Mouse (Mus musculus) liver, embryonic 12.5 days (tissue): ENCODE results near the gene Rala. TPM values are rescaled to one million over a fixed set of nuclear protein-coding genes. Genes with fewer than 3 reads are reported as not detected.
"Not testable (repeated sequence)": the region's sequence is repeated elsewhere in the genome, so short reads cannot be mapped to it uniquely, and the experiment has no call there.

Source experiments
- ATAC-seq: fragments of 200-750 bp; cut with Nextera tagmentation; 2 replicates; pipeline ENCODE4 v1.8.0; 2017; ENCODE audit warnings: moderate number of reproducible peaks, mild to moderate bottlenecking, moderate library complexity
- H3K27ac ChIP-seq: fragments of 300-500 bp; sonication (generic); 2 replicates; pipeline ENCODE4 v1.5.1; 2016; ENCODE audit warnings: mild to moderate bottlenecking
- H3K27me3 ChIP-seq: fragments of 300-500 bp; sonication (generic); replicated peaks from 2 replicates; pipeline ENCODE4 v1.6.1; 2016; ENCODE audit warnings: mild to moderate bottlenecking, moderate library complexity
- H3K36me3 ChIP-seq: fragments of 300-500 bp; sonication (generic); 2 replicates; pipeline ENCODE4 v1.6.1; 2016; ENCODE audit warnings: mild to moderate bottlenecking, moderate library complexity
- H3K4me1 ChIP-seq: fragments of 300-500 bp; sonication (generic); 2 replicates; pipeline ENCODE4 v1.6.1; 2016
- H3K4me2 ChIP-seq: fragments of 300-500 bp; sonication (generic); 2 replicates; pipeline ENCODE4 v1.6.1; 2016; ENCODE audit warnings: mild to moderate bottlenecking, moderate library complexity
- H3K4me3 ChIP-seq: fragments of 300-500 bp; sonication (generic); 2 replicates; pipeline ENCODE4 v1.5.1; 2016; ENCODE audit warnings: mild to moderate bottlenecking, moderate library complexity
- H3K9ac ChIP-seq: fragments of 300-500 bp; sonication (generic); 2 replicates; pipeline ENCODE4 v1.6.1; 2016; ENCODE audit warnings: mild to moderate bottlenecking, moderate library complexity
- H3K9me3 ChIP-seq: fragments of 300-500 bp; sonication (generic); replicated peaks from 2 replicates; pipeline ENCODE4 v1.6.1; 2016; ENCODE audit warnings: mild to moderate bottlenecking, moderate library complexity
- WGBS: fragments of 180-500 bp; shearing (Covaris S2); methylation state at CpG from one replicate; pipeline ENCODE4 v1.1.7; 2016; ENCODE audit not compliant: insufficient replicate concordance; 5-methylcytosine and 5-hydroxymethylcytosine counted together
- polyA plus RNA-seq: library from polyadenylated mRNA; unstranded; fragments of >200 nt; fragmentation: Nextera tagmentation; extraction: Ambion mirVana; gene quantifications from 2 replicates; pipeline ENCODE4 v1.2.1, GENCODE M21; 2016

Rala gene
- polyA plus RNA-seq, 1 experiment from 2014 or later, result 30.4 TPM

GRCm38 (mm10) chr13:17954282-17954681, 10.2 kb upstream of the Rala start:
- WGBS, result 39% methylated on average over 1 of the region's 1 CpGs
- Histone ChIP-seq H3K36me3 (no peaks in the 10 kb centered on the region), H3K4me1 (no peaks in the 10 kb centered on the region), H3K4me2 (no peak overlapping the region), H3K27me3 (peaks cover 11% of the 10 kb centered on the region; the same call in 1 of the 2 replicates), H3K27ac (no peak overlapping the region), H3K9ac (no peak overlapping the region), H3K4me3 (no peak overlapping the region), H3K9me3 (no peaks in the 10 kb centered on the region)
- ATAC-seq, result no peak

- H3K4me3 ChIP-seq, ATAC-seq, H3K4me2 ChIP-seq, H3K9me3 ChIP-seq, H3K4me1 ChIP-seq, H3K9ac ChIP-seq, H3K36me3 ChIP-seq, H3K27ac ChIP-seq: not testable (repeated sequence)
- 73% methylated on average over 8 of the region's 8 CpGs for WGBS
- peaks cover 21% of the 10 kb centered on the region; the same call in 1 of the 2 replicates for H3K27me3 ChIP-seq
Measured at GRCm38 (mm10) chr13:17950581-17950980, 6.5 kb upstream of the Rala start.

- Histone ChIP-seq H3K9me3 (no peaks in the 10 kb centered on the region), H3K9ac (no peak overlapping the region), H3K4me1 (peaks cover 4% of the 10 kb centered on the region; the same call in 1 of the 2 replicates), H3K27ac (no peak overlapping the region), H3K4me3 (no peak overlapping the region), H3K27me3 (peaks cover 21% of the 10 kb centered on the region; the same call in 1 of the 2 replicates), H3K4me2 (no peak overlapping the region), H3K36me3 (no peaks in the 10 kb centered on the region)
- 47% methylated on average over 18 of the region's 18 CpGs for WGBS
- ATAC-seq, result no peak
Measured at GRCm38 (mm10) chr13:17949555-17949954, 5.5 kb upstream of the Rala start.

- Histone ChIP-seq H3K27ac (peak overlapping the region; percentile 74), H3K4me1 (peaks cover 18% of the 10 kb centered on the region), H3K9me3 (no peaks in the 10 kb centered on the region), H3K4me2 (peak overlapping the region; percentile 83), H3K4me3 (peak overlapping the region; percentile 91), H3K36me3 (no peaks in the 10 kb centered on the region), H3K9ac (peak overlapping the region; percentile 79), H3K27me3 (peaks cover 16% of the 10 kb centered on the region; the same call in 1 of the 2 replicates)
- WGBS, result under 1% methylated on average over 66 of the region's 70 CpGs
- peak; percentile 78 for ATAC-seq
Measured at GRCm38 (mm10) chr13:17943306-17944077, 547 bp downstream of the Rala start.

GRCm38 (mm10) chr13:17942338-17942737, 1.7 kb downstream of the Rala start:
- no peak overlapping the region for H3K4me3 ChIP-seq
- ATAC-seq, result no peak
- peaks cover 11% of the 10 kb centered on the region; the same call in 1 of the 2 replicates for H3K27me3 ChIP-seq
- H3K9me3 ChIP-seq, result no peaks in the 10 kb centered on the region
- WGBS, result 53% methylated on average over 6 of the region's 6 CpGs
- H3K9ac ChIP-seq, result no peak overlapping the region
- H3K27ac ChIP-seq, result no peak overlapping the region
- H3K36me3 ChIP-seq, result no peaks in the 10 kb centered on the region
- no peak overlapping the region for H3K4me2 ChIP-seq
- H3K4me1 ChIP-seq, result peaks cover 18% of the 10 kb centered on the region

GRCm38 (mm10) chr13:17907309-17907708, 36.7 kb downstream of the Rala start:
- H3K9ac ChIP-seq, result no peak overlapping the region
- no peaks in the 10 kb centered on the region for H3K4me1 ChIP-seq
- 74% methylated on average over 1 of the region's 1 CpGs for WGBS
- no peaks in the 10 kb centered on the region for H3K9me3 ChIP-seq
- H3K27ac ChIP-seq, result no peak overlapping the region
- no peak for ATAC-seq
- no peaks in the 10 kb centered on the region for H3K36me3 ChIP-seq
- H3K27me3 ChIP-seq, result no peaks in the 10 kb centered on the region
- H3K4me2 ChIP-seq, result no peak overlapping the region
- no peak overlapping the region for H3K4me3 ChIP-seq

- no peak overlapping the region for H3K4me2 ChIP-seq
- 58% methylated on average over 4 of the region's 4 CpGs for WGBS
- no peak overlapping the region for H3K9ac ChIP-seq
- H3K27me3 ChIP-seq, result no peaks in the 10 kb centered on the region
- H3K9me3 ChIP-seq, result no peaks in the 10 kb centered on the region
- no peak for ATAC-seq
- no peaks in the 10 kb centered on the region for H3K36me3 ChIP-seq
- no peak overlapping the region for H3K4me3 ChIP-seq
- H3K4me1 ChIP-seq, result no peaks in the 10 kb centered on the region
- no peak overlapping the region for H3K27ac ChIP-seq
Measured at GRCm38 (mm10) chr13:17901474-17901873, 42.6 kb downstream of the Rala start.

- H3K36me3 ChIP-seq, result no peaks in the 10 kb centered on the region; the same call in 1 of the 2 replicates
- 74% methylated on average over 5 of the region's 5 CpGs for WGBS
- no peaks in the 10 kb centered on the region for H3K9me3 ChIP-seq
- no peaks in the 10 kb centered on the region for H3K4me1 ChIP-seq
- H3K27me3 ChIP-seq, result no peaks in the 10 kb centered on the region
- no peak for ATAC-seq
- no peak overlapping the region for H3K27ac ChIP-seq
- no peak overlapping the region for H3K4me2 ChIP-seq
- no peak overlapping the region for H3K9ac ChIP-seq
- no peak overlapping the region for H3K4me3 ChIP-seq
Measured at GRCm38 (mm10) chr13:17900641-17901040, 43.4 kb downstream of the Rala start.

GRCm38 (mm10) chr13:17897040-17897439, 47.0 kb downstream of the Rala start:
- H3K9me3 ChIP-seq, result no peaks in the 10 kb centered on the region
- no peak overlapping the region for H3K27ac ChIP-seq
- no peak overlapping the region for H3K4me2 ChIP-seq
- no peak overlapping the region for H3K4me3 ChIP-seq
- ATAC-seq, result no peak
- H3K36me3 ChIP-seq, result no peaks in the 10 kb centered on the region; the same call in 1 of the 2 replicates
- H3K27me3 ChIP-seq, result no peaks in the 10 kb centered on the region
- H3K4me1 ChIP-seq, result no peaks in the 10 kb centered on the region
- WGBS, result 63% methylated on average over 1 of the region's 1 CpGs
- H3K9ac ChIP-seq, result no peak overlapping the region

- no peaks in the 10 kb centered on the region for H3K9me3 ChIP-seq
- no peaks in the 10 kb centered on the region for H3K27me3 ChIP-seq
- H3K4me2 ChIP-seq, result no peak overlapping the region
- no peak for ATAC-seq
- H3K4me1 ChIP-seq, result no peaks in the 10 kb centered on the region
- WGBS, result 72% methylated on average over 6 of the region's 6 CpGs
- H3K36me3 ChIP-seq, result peaks cover 22% of the 10 kb centered on the region; the same call in 1 of the 2 replicates
- H3K27ac ChIP-seq, result no peak overlapping the region
- no peak overlapping the region for H3K9ac ChIP-seq
- H3K4me3 ChIP-seq, result no peak overlapping the region
Measured at GRCm38 (mm10) chr13:17891545-17891944, 52.5 kb downstream of the Rala start.

GRCm38 (mm10) chr13:17884211-17884610, 59.8 kb downstream of the Rala start:
- Histone ChIP-seq H3K4me2 (no peak overlapping the region), H3K9ac (no peak overlapping the region), H3K36me3 (peaks cover 12% of the 10 kb centered on the region; the same call in 1 of the 2 replicates), H3K9me3 (no peaks in the 10 kb centered on the region), H3K4me1 (no peaks in the 10 kb centered on the region), H3K27me3 (no peaks in the 10 kb centered on the region), H3K4me3 (no peak overlapping the region), H3K27ac (no peak overlapping the region)
- 69% methylated on average over 8 of the region's 8 CpGs for WGBS
- no peak for ATAC-seq

- H3K4me1 ChIP-seq, result no peaks in the 10 kb centered on the region
- H3K36me3 ChIP-seq, result 0 out of 2 replicates have a peak, but pooled peaks cover 2% of the 10 kb centered on the region
- H3K4me2 ChIP-seq, result no peak overlapping the region
- no peak overlapping the region for H3K4me3 ChIP-seq
- H3K9me3 ChIP-seq, result no peaks in the 10 kb centered on the region
- no peak overlapping the region for H3K27ac ChIP-seq
- H3K27me3 ChIP-seq, result no peaks in the 10 kb centered on the region
- no peak for ATAC-seq
- no peak overlapping the region for H3K9ac ChIP-seq
Measured at GRCm38 (mm10) chr13:17879061-17879460, 65.0 kb downstream of the Rala start.
